Mouse (Mus musculus): ENCODE data around the gene Topaz1.

DNA sequence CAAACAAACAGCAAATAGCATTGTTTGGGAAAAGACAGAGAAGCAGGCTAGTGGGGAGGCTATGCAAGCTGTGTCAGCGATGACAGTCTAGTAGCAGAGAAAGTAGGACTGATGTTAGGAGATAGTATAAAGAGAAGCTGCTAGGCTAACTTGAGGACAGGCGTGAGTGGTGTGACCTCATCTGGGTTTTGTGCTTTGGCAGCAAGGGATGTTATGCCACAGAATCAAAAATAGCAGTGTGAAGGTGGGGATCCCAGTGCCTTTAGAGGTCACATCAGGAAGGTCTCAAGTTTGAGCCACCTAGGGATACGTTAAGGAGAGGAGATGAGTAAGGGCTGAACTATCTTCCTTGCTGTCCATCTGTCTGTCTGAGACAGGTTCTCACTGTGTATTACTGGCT, 63.1 kb downstream of the Topaz1 start:
- TF ChIP-seq EP300 (IDR thresholded peaks at IDR 0.05; ENCODE audit: low read length) (no peak), MAFK (IDR thresholded peaks at IDR 0.05; ENCODE audit: insufficient replicate concordance, low read length) (no peak), POLR2A (IDR thresholded peaks at IDR 0.05; ENCODE audit: low read depth, low read length) (no peak), SIN3A (IDR thresholded peaks at IDR 0.05; ENCODE audit: low read length) (no peak), CHD1 (IDR thresholded peaks at IDR 0.05; ENCODE audit: low read depth, low read length) (no peak), CTCF (conservative IDR thresholded peaks at IDR 0.05 in 1 of 2, IDR thresholded peaks at IDR 0.05 in 1 of 2; ENCODE audit: low read depth in 2 of 2, low read length in 2 of 2) (no peak), BHLHE40 (IDR thresholded peaks at IDR 0.05; ENCODE audit: low read depth, low read length) (no peak), POLR2AphosphoS2 (IDR thresholded peaks at IDR 0.05; ENCODE audit: low read depth, low read length) (no peak), TCF12 (IDR thresholded peaks at IDR 0.05; ENCODE audit: low read depth, low read length) (no peak), MAX (IDR thresholded peaks at IDR 0.05; ENCODE audit: low read length) (no peak), NELFE (IDR thresholded peaks at IDR 0.05; ENCODE audit: low read depth, low read length) (no peak)

All from CH12.LX (cell line).